Mouse (Mus musculus): ENCODE results near the gene Aox1. TPM values are rescaled to one million over a fixed set of nuclear protein-coding genes. Genes with fewer than 3 reads are reported as not detected.

Gene Aox1
- total RNA-seq, 2 experiments from 2014 or later, result 1.6 to 1.7 TPM

- intact Hi-C loops (cut with DNase I), result no loop called here
- DNase-seq (ENCODE audit: low spot score in 2 of 2), result no peak
Measured at GRCm38 (mm10) chr1:58099119-58099518, 69.4 kb downstream of the Aox1 start.

- DNase-seq (ENCODE audit: low spot score in 2 of 2), result no peak
- intact Hi-C loops (cut with DNase I), result no loop called here
Measured at GRCm38 (mm10) chr1:58101531-58102146, 71.9 kb downstream of the Aox1 start.

- intact Hi-C loops (cut with DNase I), result no loop called here
- DNase-seq (ENCODE audit: low spot score in 2 of 2), result no peak
Measured at GRCm38 (mm10) chr1:58102494-58102893, 72.8 kb downstream of the Aox1 start.

GRCm38 (mm10) chr1:58105685-58106084 lies 76.0 kb downstream of the Aox1 start:
- intact Hi-C loops (cut with DNase I), result no loop called here
- no peak for DNase-seq (ENCODE audit: low spot score in 2 of 2)

- DNase-seq (ENCODE audit: low spot score in 2 of 2), result no peak
Measured at GRCm38 (mm10) chr1:58107066-58107465, 77.3 kb downstream of the Aox1 start.

GRCm38 (mm10) chr1:58110241-58110640 lies 80.5 kb downstream of the Aox1 start:
- no peak for DNase-seq (ENCODE audit: low spot score in 2 of 2)
- intact Hi-C loops (cut with DNase I), result loop anchor here (10.0 kb wide), 1 partner anchor 685 kb away; no protein-coding TSS in a partner anchor

More at GRCm38 (mm10) chr1:58107066-58107465, 77.3 kb downstream of the Aox1 start:
- intact Hi-C loops (cut with DNase I), result no loop called here

GRCm38 (mm10) chr1:58111315-58111714 lies 81.6 kb downstream of the Aox1 start:
- intact Hi-C loops (cut with DNase I), result loop anchor here (10.0 kb wide), 1 partner anchor 687 kb away; no protein-coding TSS in a partner anchor
- DNase-seq (ENCODE audit: low spot score in 2 of 2), result no peak

GRCm38 (mm10) chr1:58112880-58113279 lies 83.1 kb downstream of the Aox1 start, which contains the start of gene Aox3:
Gene Aox3 (plus strand): TSS chr1:58113130.
- peak; percentile 80 to 81 for DNase-seq (ENCODE audit: low spot score in 2 of 2)
- intact Hi-C loops (cut with DNase I), result loop anchor here (10.0 kb wide), 1 partner anchor 688 kb away; no protein-coding TSS in a partner anchor

GRCm38 (mm10) chr1:58113441-58113840 lies 83.7 kb downstream of the Aox1 start:
- no peak for DNase-seq (ENCODE audit: low spot score in 2 of 2)
- intact Hi-C loops (cut with DNase I), result loop anchor here (10.0 kb wide), 1 partner anchor 689 kb away; no protein-coding TSS in a partner anchor

GRCm38 (mm10) chr1:58114021-58114560 lies 84.4 kb downstream of the Aox1 start:
- intact Hi-C loops (cut with DNase I), result loop anchor here (10.0 kb wide), 1 partner anchor 689 kb away; no protein-coding TSS in a partner anchor

GRCm38 (mm10) chr1:58114666-58115375 lies 85.1 kb downstream of the Aox1 start:
- intact Hi-C loops (cut with DNase I), result loop anchor here (10.0 kb wide), 1 partner anchor 690 kb away; no protein-coding TSS in a partner anchor
- no peak for DNase-seq (ENCODE audit: low spot score in 2 of 2)

More at GRCm38 (mm10) chr1:58114021-58114560, 84.4 kb downstream of the Aox1 start:
- DNase-seq (ENCODE audit: low spot score in 2 of 2), result no peak

- intact Hi-C loops (cut with DNase I), result loop anchor here (10.0 kb wide), 1 partner anchor 693 kb away; no protein-coding TSS in a partner anchor
- no peak for DNase-seq (ENCODE audit: low spot score in 2 of 2)
Measured at GRCm38 (mm10) chr1:58118231-58118630, 88.5 kb downstream of the Aox1 start.

- intact Hi-C loops (cut with DNase I), result no loop called here
- peak in 1 of 2 experiments; percentile 33 for DNase-seq (ENCODE audit: low spot score in 2 of 2)
Measured at GRCm38 (mm10) chr1:58124901-58125300, 95.2 kb downstream of the Aox1 start.

- intact Hi-C loops (cut with DNase I), result no loop called here
- DNase-seq (ENCODE audit: low spot score in 2 of 2), result no peak
Measured at GRCm38 (mm10) chr1:58137891-58138290, 108.2 kb downstream of the Aox1 start.

GRCm38 (mm10) chr1:58138986-58139385 lies 109.3 kb downstream of the Aox1 start:
- intact Hi-C loops (cut with DNase I), result no loop called here
- no peak for DNase-seq (ENCODE audit: low spot score in 2 of 2)

GRCm38 (mm10) chr1:58140607-58141006 lies 110.9 kb downstream of the Aox1 start:
- intact Hi-C loops (cut with DNase I), result loop anchor here (5.0 kb wide), 1 partner anchor 713 kb away; no protein-coding TSS in a partner anchor
- DNase-seq (ENCODE audit: low spot score in 2 of 2), result no peak

- intact Hi-C loops (cut with DNase I), result loop anchor here (5.0 kb wide), 1 partner anchor 717 kb away; no protein-coding TSS in a partner anchor
- DNase-seq (ENCODE audit: low spot score in 2 of 2), result peak; percentile 65 to 67
Measured at GRCm38 (mm10) chr1:58144384-58145069, 114.8 kb downstream of the Aox1 start.

- no peak for DNase-seq (ENCODE audit: low spot score in 2 of 2)
- intact Hi-C loops (cut with DNase I), result no loop called here
Measured at GRCm38 (mm10) chr1:58146026-58146425, 116.3 kb downstream of the Aox1 start.

GRCm38 (mm10) chr1:58147776-58148175 lies 118.0 kb downstream of the Aox1 start:
- intact Hi-C loops (cut with DNase I), result no loop called here
- DNase-seq (ENCODE audit: low spot score in 2 of 2), result no peak

All from left cerebral cortex, postnatal 14 days (tissue).